Mouse (Mus musculus) urinary bladder, adult 18-20 months (tissue): ENCODE data around the gene Elof1.
"Not testable (repeated sequence)": the region's sequence is repeated elsewhere in the genome, so short reads cannot be mapped to it uniquely, and the experiment has no call there.

ENCODE experiments used
- DNase-seq, 2 experiments: peaks; one replicate each; pipeline ENCODE4 v3.0.0; 2022; ENCODE audit warnings: low spot score in 2 of 2, mixed read lengths in 2 of 2

The Elof1 gene

GRCm38 (mm10) chr9:22092746-22093145, 24.2 kb downstream of the Elof1 start:
- DNase-seq: no peak

- DNase-seq: no peak
Measured at GRCm38 (mm10) chr9:22089986-22090385, 27.0 kb downstream of the Elof1 start.

- no peak for DNase-seq
Measured at GRCm38 (mm10) chr9:22089281-22089680, 27.7 kb downstream of the Elof1 start.

GRCm38 (mm10) chr9:22087034-22087618, 29.8 kb downstream of the Elof1 start:
- DNase-seq: no peak

GRCm38 (mm10) chr9:22086012-22086411, 31.0 kb downstream of the Elof1 start:
- DNase-seq: no peak

GRCm38 (mm10) chr9:22085022-22085834, 31.7 kb downstream of the Elof1 start, which contains the start of gene Ecsit:
Gene Ecsit (minus strand): TSS chr9:22085438.
- peak; percentile 75 to 88 for DNase-seq

GRCm38 (mm10) chr9:22084667-22085021, 32.3 kb downstream of the Elof1 start:
- no peak for DNase-seq

- no peak for DNase-seq
Measured at GRCm38 (mm10) chr9:22076223-22076622, 40.7 kb downstream of the Elof1 start.

- DNase-seq: not testable (repeated sequence)
Measured at GRCm38 (mm10) chr9:22075778-22076177, 41.2 kb downstream of the Elof1 start.

GRCm38 (mm10) chr9:22072276-22072675, 44.7 kb downstream of the Elof1 start:
- no peak for DNase-seq

GRCm38 (mm10) chr9:22070791-22071573, 46.0 kb downstream of the Elof1 start, which contains the start of the genes Gm49318 and Zfp653:
Gene Gm49318 (minus strand): TSS chr9:22071259.
Gene Zfp653 (minus strand): TSS chr9:22071376.
- peak; percentile 92 to 96 for DNase-seq

- DNase-seq: no peak
Measured at GRCm38 (mm10) chr9:22069881-22070553, 47.0 kb downstream of the Elof1 start.

GRCm38 (mm10) chr9:22067195-22067594, 49.8 kb downstream of the Elof1 start:
- DNase-seq: no peak

GRCm38 (mm10) chr9:22066433-22066832, 50.5 kb downstream of the Elof1 start:
- DNase-seq: peak; percentile 44 to 45

GRCm38 (mm10) chr9:22065642-22066041, 51.3 kb downstream of the Elof1 start:
- no peak for DNase-seq

GRCm38 (mm10) chr9:22064341-22064740, 52.6 kb downstream of the Elof1 start:
- DNase-seq: no peak
